Mouse (Mus musculus) embryonic fibroblast, embryonic 13.5 days (primary cell): ENCODE results near the gene Vsx1.

Source experiments
- CTCF ChIP-seq: IDR thresholded peaks from 2 replicates; pipeline ENCODE4 v1.5.1; 2011; ENCODE audit warnings: mild to moderate bottlenecking, control low read depth, low read length, moderate library complexity, borderline replicate concordance; ENCODE audit not compliant: insufficient read depth
- POLR2A ChIP-seq: IDR thresholded peaks from 2 replicates; pipeline ENCODE4 v1.6.1; 2011; ENCODE audit warnings: low read depth, mild to moderate bottlenecking, control low read depth, low read length, moderate library complexity

GRCm38 (mm10) chr2:150646411-150647121 is 42.6 kb downstream of the Vsx1 start:
- TF ChIP-seq CTCF (no peak), POLR2A (no peak)
